Comparison of ENCODE assay signal across 8 mouse cellular contexts in genomic region chr5:100037965-100038713, GRCm38 (mm10). TPM values are rescaled to one million over a fixed set of nuclear protein-coding genes. Genes with fewer than 3 reads are reported as not detected.
DNase-seq lines count a peak whose midpoint lies in the region; ATAC-seq lines count a peak whose summit lies in the region.

No protein-coding gene starts in this region.

- H3K36me3 ChIP-seq in hindbrain, embryonic 12.5 days = peaks cover 27% of the 10 kb centered on the region

- no peaks in the 10 kb centered on the region for H3K27me3 ChIP-seq in hindbrain, embryonic 12.5 days

- H3K4me3 ChIP-seq in hindbrain, embryonic 12.5 days = peak overlapping the region; percentile 96

- peaks cover 32% of the 10 kb centered on the region for H3K4me1 ChIP-seq in hindbrain, embryonic 12.5 days

- peak; percentile 27 for ATAC-seq in hindbrain, embryonic 12.5 days (ENCODE audit: low FRiP score)

- DNase-seq in MN1 (ENCODE audit: low spot score) = peak; percentile 79
- peak; percentile 84 for DNase-seq in cerebellum, adult 9-10 months
- peak; percentile 60 to 89 for DNase-seq in frontal cortex, adult 2 months (ENCODE audit: extremely low spot score in 1 of 2, low spot score in 1 of 2)
- DNase-seq in layer of hippocampus, postnatal 14 days (ENCODE audit: low spot score in 2 of 2) = peak; percentile 89 to 91
- peak; percentile 94 for DNase-seq in lung, postnatal 10 days
- DNase-seq in ovary, postnatal 14 days (ENCODE audit: low spot score) = peak; percentile 85
- peak; percentile 96 for DNase-seq in thymus, postnatal 14 days

- WGBS in hindbrain, embryonic 12.5 days = 2% methylated on average over 45 of the region's 45 CpGs

- peak overlapping the region; percentile 73 for H3K4me2 ChIP-seq in hindbrain, embryonic 12.5 days (replicated peaks)

- no peaks in the 10 kb centered on the region for H3K9me3 ChIP-seq in hindbrain, embryonic 12.5 days (replicated peaks)

- H3K9ac ChIP-seq in hindbrain, embryonic 12.5 days = peak overlapping the region; percentile 99

- H3K27ac ChIP-seq in hindbrain, embryonic 12.5 days = peak overlapping the region; percentile 99

RNA-seq across cellular contexts. Expression of gene Hnrnpdl, which starts 1.3 kb away (rescaled TPM):
- 302 and 335 TPM in 2 replicates for polyA plus RNA-seq in frontal cortex, adult 2 months (2012; rRNA removed)
- polyA plus RNA-seq in hindbrain, embryonic 12.5 days (2016; fragmentation: Nextera tagmentation; extraction: Ambion mirVana) = 258 and 273 TPM in 2 replicates
- 100 to 1,000 TPM; 160 to 187 TPM for total RNA-seq in layer of hippocampus, postnatal 14 days (2021)

RNA-seq across cellular contexts. Expression of gene Enoph1, which starts 1.6 kb away (rescaled TPM):
- polyA plus RNA-seq in frontal cortex, adult 2 months (2012; rRNA removed) = 83.9 and 85.0 TPM in 2 replicates
- polyA plus RNA-seq in hindbrain, embryonic 12.5 days (2016; fragmentation: Nextera tagmentation; extraction: Ambion mirVana) = 38.0 and 39.2 TPM in 2 replicates
- 10 to 100 TPM; 50.2 to 52.1 TPM for total RNA-seq in layer of hippocampus, postnatal 14 days (2021)

RNA-seq across cellular contexts. Expression of gene 4930524J08Rik, which starts 59.3 kb away (rescaled TPM):
- 1.7 and 2.8 TPM in 2 replicates for polyA plus RNA-seq in frontal cortex, adult 2 months (2012; rRNA removed)
- polyA plus RNA-seq in hindbrain, embryonic 12.5 days (2016; fragmentation: Nextera tagmentation; extraction: Ambion mirVana) = 2.0 and 2.7 TPM in 2 replicates
- total RNA-seq in layer of hippocampus, postnatal 14 days (2021) = 1 to 10 TPM; 1.6 to 4.2 TPM

RNA-seq across cellular contexts. Expression of gene Hnrnpd, which starts 59.4 kb away (rescaled TPM):
- 149 and 161 TPM in 2 replicates for polyA plus RNA-seq in frontal cortex, adult 2 months (2012; rRNA removed)
- polyA plus RNA-seq in hindbrain, embryonic 12.5 days (2016; fragmentation: Nextera tagmentation; extraction: Ambion mirVana) = 445 and 497 TPM in 2 replicates
- 100 to 1,000 TPM; 215 to 229 TPM for total RNA-seq in layer of hippocampus, postnatal 14 days (2021)

Comparison
In these comparisons a context has a peak if more than half of its experiments do, and no peak if none do; other contexts are left out.
1. Peak in every context shown above with its lines: DNase-seq, ATAC-seq, H3K4me3 ChIP-seq and H3K27ac ChIP-seq.